Mouse (Mus musculus): ENCODE data around the gene Ahcy.

GRCm38 (mm10) chr2:155050108-155050503 lies 24.2 kb downstream of the Ahcy start:
- TF ChIP-seq CTCF (IDR thresholded peaks at IDR 0.05; ENCODE audit: borderline replicate concordance, insufficient read depth, low read depth, low read length) = no peak
- TF ChIP-seq POLR2A (IDR thresholded peaks at IDR 0.05; ENCODE audit: borderline replicate concordance, insufficient read depth, low read length) = no peak

Data from cerebellum, adult 2 months (tissue).